Mouse (Mus musculus): ENCODE measurements around the gene Clstn2.

Gene Clstn2

DNA sequence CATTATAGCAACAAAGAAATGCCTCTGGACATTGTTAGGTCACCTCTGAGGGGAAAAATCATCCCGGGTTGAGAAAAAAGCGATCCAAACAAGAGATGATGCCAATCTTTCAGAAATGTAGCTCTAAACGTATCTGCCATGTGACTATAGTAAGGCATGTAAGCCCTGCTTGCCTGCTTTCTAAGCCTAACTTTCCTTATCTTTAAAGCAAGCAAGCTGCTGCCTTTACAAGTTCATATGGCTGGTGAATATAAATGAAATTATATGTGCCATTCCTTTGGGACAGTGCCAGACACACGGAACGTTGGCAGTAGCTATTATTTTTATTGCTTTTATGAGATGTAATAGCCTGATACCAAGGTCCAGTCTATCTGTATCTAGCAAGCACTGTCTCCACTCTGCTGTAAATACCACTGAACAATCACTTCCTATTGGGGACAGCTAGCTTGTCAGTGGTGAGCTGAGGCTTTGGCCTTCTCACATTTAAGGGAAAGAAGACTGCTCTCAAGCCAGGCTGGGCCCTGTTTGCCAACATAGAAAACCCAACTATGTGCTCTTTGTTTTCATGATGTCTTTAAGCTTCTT lies 252.9 kb downstream of the Clstn2 start:
- no peak for DNase-seq (ENCODE audit: low read depth, low spot score)

- DNase-seq (ENCODE audit: low read depth, low spot score) = peak; percentile 49
Observed at GRCm38 (mm10) chr9:97775770-97776169, 257.2 kb downstream of the Clstn2 start.

GRCm38 (mm10) chr9:97774991-97775390 lies 258.0 kb downstream of the Clstn2 start:
- no peak for DNase-seq (ENCODE audit: low read depth, low spot score)

- DNase-seq (ENCODE audit: low read depth, low spot score) = peak; percentile 87
Observed at GRCm38 (mm10) chr9:97773911-97774310, 259.1 kb downstream of the Clstn2 start.

DNA sequence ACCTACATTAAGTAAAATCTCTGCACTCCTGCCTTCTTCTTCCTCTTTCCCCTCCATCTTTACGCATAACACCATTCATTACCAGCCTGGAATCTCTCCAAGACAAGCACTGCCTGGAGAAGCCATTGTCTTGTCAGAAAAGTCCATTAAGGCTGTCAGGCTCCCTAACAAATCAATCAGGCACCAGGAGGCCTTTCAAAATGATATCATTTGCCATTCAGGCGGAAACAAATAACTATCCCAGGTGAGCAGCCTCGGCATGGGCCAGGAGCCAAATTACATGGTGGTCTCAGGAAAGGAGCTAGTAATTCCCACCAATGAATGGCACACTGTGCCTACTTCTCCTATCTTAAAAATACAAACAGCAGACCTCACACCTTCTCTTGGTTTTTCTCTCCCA lies 260.6 kb downstream of the Clstn2 start:
- no peak for DNase-seq (ENCODE audit: low read depth, low spot score)

DNA sequence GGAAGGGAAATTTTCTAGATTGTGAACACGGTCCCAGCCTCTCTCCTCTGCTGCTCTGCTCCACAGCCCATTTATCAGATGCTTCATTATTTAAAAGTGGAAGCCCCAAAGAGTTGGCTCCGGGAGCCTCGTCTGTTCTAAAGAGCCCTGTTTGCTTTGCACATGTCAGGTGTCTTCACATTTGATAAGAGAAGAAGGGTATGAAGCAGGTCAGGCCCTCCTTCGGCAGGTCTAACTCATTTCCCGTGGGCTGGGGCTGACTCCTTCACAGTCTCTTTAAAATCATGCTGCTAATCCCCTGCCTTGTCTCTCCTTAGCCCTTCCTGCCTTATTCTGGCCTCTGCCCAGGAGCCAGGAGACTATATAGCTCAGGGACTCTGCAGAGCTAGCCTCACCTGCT lies 263.6 kb downstream of the Clstn2 start:
- no peak for DNase-seq (ENCODE audit: low read depth, low spot score)

DNA sequence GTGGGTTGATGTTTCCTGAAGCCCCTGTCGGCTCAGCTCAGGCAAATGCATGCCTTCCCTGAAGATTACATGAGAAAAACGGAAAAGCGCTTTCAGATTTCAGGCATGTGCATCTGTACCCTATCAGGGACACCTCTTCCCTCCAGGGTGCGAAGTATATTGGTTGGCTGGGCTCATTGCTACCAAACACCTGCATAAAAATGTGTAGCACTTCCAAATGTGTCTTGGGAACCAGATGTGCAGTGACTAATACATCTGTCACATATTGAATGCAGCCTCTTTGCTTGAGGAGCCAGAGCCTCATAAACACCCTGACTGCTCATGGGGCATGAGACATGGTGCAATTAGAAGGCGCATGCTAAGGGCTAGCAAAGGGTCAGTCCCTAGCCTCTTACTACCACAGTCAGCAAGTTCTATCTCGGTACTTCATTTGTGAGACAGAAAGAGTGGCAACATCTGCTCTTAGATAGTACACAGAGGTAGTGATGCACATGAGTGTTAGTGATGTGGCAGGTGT lies 267.7 kb downstream of the Clstn2 start:
- no peak for DNase-seq (ENCODE audit: low read depth, low spot score)

DNA sequence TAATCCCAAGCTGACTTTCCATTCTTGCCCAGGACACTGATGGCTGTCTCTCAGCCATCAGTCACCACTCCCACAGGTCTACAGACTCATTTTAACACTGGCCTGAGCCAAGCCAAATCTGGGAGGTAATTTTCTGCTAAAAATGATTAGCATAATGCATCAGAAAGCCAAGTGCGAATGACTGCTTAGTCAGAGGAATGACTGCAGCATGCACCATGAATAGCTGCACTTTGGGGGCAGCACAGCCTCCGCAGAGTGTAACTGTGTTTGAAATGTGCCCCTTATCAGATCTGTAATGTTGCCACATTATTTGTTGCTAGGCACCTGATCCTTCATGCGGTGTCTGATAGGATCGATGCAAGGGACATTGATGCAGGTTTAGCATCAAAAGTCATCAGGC lies 269.9 kb downstream of the Clstn2 start:
- peak; percentile 64 for DNase-seq (ENCODE audit: low read depth, low spot score)

- DNase-seq (ENCODE audit: low read depth, low spot score) = no peak
Observed at GRCm38 (mm10) chr9:97755599-97756270, 277.2 kb downstream of the Clstn2 start.

- no peak for DNase-seq (ENCODE audit: low read depth, low spot score)
Observed at GRCm38 (mm10) chr9:97753715-97754114, 279.3 kb downstream of the Clstn2 start.

GRCm38 (mm10) chr9:97746574-97746973 lies 286.4 kb downstream of the Clstn2 start:
- DNase-seq (ENCODE audit: low read depth, low spot score) = peak; percentile 65

DNA sequence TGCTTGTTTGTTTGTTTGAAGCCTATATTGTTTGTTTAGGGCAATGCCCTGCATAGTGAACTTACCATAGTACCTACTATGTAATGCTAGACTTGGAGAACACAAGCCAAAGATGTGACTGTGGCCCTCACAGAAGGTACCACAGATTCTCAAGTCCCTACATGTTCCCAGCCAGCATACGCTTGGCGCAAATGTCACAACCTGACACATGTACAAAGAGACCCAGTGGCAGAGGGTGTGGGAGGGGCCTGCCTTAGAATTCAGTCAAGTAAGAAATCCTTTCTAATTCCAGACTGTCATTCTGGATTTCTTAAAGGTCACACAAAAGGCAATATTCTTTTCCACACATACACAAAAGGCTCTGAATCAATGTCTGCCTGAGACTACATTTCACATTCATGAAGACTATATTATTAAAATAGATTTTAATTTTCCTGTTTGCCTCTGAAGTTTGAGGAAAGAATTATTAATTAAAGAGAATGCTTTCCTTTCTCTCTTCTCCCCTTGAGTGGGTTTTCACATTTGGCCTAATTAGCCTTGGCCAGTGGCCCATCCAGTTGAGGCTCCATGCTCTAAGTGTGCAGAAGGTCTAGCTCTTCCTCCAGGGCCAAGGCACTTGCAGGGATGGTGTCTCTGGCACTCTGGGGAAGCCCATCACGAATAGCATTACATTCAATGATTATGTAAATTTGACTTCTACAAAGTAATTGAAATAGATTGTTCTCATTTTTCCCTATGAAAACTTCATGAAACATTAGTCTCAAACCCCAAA lies 305.1 kb downstream of the Clstn2 start:
- DNase-seq (ENCODE audit: low read depth, low spot score) = no peak

GRCm38 (mm10) chr9:97717728-97718127 lies 315.3 kb downstream of the Clstn2 start:
- DNase-seq (ENCODE audit: low read depth, low spot score) = no peak

- DNase-seq (ENCODE audit: low read depth, low spot score) = peak; percentile 71
Observed at GRCm38 (mm10) chr9:97717005-97717404, 316.0 kb downstream of the Clstn2 start.

DNA sequence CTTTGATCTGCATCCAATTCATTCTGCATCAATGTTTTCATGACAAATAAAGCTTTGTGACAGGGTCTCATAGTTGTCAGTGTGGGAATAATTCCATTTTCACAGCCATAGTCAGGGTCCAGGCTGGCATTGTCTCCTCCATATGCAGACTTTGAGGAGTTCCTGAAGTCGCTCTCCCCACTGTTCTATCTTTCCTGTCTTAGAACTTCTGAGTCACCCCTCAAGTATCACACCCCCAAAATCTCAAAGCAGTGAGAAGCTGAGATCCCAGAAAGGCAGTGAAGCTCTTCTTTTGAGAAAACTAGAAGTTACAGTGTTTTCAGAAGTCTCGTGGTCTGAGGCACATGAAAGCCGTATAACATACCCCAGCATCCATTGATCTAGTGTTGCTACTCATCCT lies 320.1 kb downstream of the Clstn2 start:
- DNase-seq (ENCODE audit: low read depth, low spot score) = peak; percentile 47

GRCm38 (mm10) chr9:97703901-97704503 lies 329.0 kb downstream of the Clstn2 start:
- no peak for DNase-seq (ENCODE audit: low read depth, low spot score)

GRCm38 (mm10) chr9:97702989-97703388 lies 330.0 kb downstream of the Clstn2 start:
- no peak for DNase-seq (ENCODE audit: low read depth, low spot score)

- no peak for DNase-seq (ENCODE audit: low read depth, low spot score)
Observed at GRCm38 (mm10) chr9:97699983-97700382, 333.0 kb downstream of the Clstn2 start.

GRCm38 (mm10) chr9:97699020-97699419 lies 334.0 kb downstream of the Clstn2 start:
- DNase-seq (ENCODE audit: low read depth, low spot score) = no peak

GRCm38 (mm10) chr9:97698071-97698470 lies 334.9 kb downstream of the Clstn2 start:
- no peak for DNase-seq (ENCODE audit: low read depth, low spot score)

GRCm38 (mm10) chr9:97696655-97697235 lies 336.2 kb downstream of the Clstn2 start:
- DNase-seq (ENCODE audit: low read depth, low spot score) = no peak

GRCm38 (mm10) chr9:97695278-97695677 lies 337.7 kb downstream of the Clstn2 start:
- peak; percentile 62 for DNase-seq (ENCODE audit: low read depth, low spot score)

Data from brain, adult 2 months (tissue).